Mouse (Mus musculus) C2C12 (cell line): ENCODE data around the gene Hist1h2br.

ENCODE experiments used
- CEBPB ChIP-seq: IDR thresholded peaks from one replicate; pipeline ENCODE4 v1.6.1; 2011; ENCODE audit warnings: low read depth, mild to moderate bottlenecking, control low read depth, moderate library complexity
- CTCF ChIP-seq: IDR thresholded peaks from one replicate; pipeline ENCODE4 v1.5.1; 2011; ENCODE audit not compliant: control insufficient read depth, insufficient read depth, insufficient read length
- MYOD1 ChIP-seq: IDR thresholded peaks from one replicate; pipeline ENCODE4 v1.6.1; 2011; ENCODE audit warnings: low read depth; ENCODE audit not compliant: control insufficient read depth, insufficient read length
- MYOG ChIP-seq: IDR thresholded peaks from one replicate; pipeline ENCODE4 v1.6.1; 2011; ENCODE audit not compliant: control insufficient read depth, insufficient read length; ENCODE audit errors: extremely low read depth
- USF1 ChIP-seq: IDR thresholded peaks from one replicate; pipeline ENCODE4 v1.6.1; 2011; ENCODE audit warnings: low read depth, mild to moderate bottlenecking, control low read depth, moderate library complexity

GRCm38 (mm10) chr13:21828511-21828910, 5.0 kb upstream of the Hist1h2br start:
- TF ChIP-seq USF1 (no peak), CTCF (no peak), MYOD1 (no peak), MYOG (no peak), CEBPB (no peak)
